Mouse (Mus musculus) kidney, postnatal 4 days (tissue): ENCODE measurements around the gene Gm21891.
"Not testable (repeated sequence)": the region's sequence is repeated elsewhere in the genome, so short reads cannot be mapped to it uniquely, and the experiment has no call there.

Source experiments
- DNase-seq, 2 experiments: peaks; one replicate each; pipeline ENCODE4 v3.0.0; 2021; ENCODE audit warnings: mixed read lengths in 2 of 2

The Gm21891 gene

DNA sequence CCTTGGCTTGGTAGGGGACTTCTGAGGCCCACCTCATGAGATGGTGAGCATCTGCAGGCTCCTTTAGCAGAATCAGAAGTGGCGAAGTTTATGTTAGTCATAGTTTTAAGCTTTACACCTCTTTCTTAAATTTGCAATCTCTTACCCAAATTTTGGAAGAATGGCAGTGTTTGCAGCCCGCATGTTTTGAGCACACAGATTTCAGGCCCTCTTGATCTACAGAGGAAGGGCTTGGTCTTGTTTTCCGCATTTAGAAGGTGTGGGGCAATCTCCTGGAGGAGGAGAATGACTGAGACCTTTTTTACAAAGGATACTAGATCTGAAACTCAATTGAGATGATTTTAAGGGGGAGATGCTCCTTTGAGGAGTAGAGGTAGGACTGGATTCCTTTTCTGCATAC is at the start of gene Gm21891:
Gene Gm21891, minus strand, starts transcription at position 101 of the 400 bp plus-strand sequence.
- not testable (repeated sequence) for DNase-seq

DNA sequence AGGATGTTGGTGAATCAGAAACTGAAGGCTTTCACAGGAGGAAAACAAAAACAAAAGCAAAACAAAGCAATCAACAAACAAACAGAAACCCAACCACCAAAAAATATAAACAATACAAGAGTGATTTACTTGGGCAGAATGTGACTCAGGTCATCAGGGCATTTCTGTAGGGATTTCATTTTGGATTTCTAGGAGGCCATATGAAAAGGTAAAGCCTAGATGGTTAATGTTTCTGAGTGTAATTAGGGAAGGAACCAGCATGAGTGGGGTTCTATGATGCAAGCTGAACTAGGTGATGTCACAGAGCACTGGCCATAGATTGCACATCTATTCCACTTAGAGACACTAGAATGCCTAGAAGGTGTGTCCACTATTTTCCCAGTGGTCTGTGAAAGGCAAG is 28.4 kb upstream of the Gm21891 start, which contains the start of gene Gm21425:
Gene Gm21425, plus strand, starts transcription at position 301 of the 400 bp plus-strand sequence.
- DNase-seq: not testable (repeated sequence)
